Mouse (Mus musculus): ENCODE results near the gene Kif15. TPM values are rescaled to one million over a fixed set of nuclear protein-coding genes. Genes with fewer than 3 reads are reported as not detected.
A peak's percentile ranks its signal among the peaks of the same experiment; 100 is the strongest.

Kif15 gene
- polyA plus RNA-seq, 1 experiment from 2014 or later = 43.9 TPM

DNA sequence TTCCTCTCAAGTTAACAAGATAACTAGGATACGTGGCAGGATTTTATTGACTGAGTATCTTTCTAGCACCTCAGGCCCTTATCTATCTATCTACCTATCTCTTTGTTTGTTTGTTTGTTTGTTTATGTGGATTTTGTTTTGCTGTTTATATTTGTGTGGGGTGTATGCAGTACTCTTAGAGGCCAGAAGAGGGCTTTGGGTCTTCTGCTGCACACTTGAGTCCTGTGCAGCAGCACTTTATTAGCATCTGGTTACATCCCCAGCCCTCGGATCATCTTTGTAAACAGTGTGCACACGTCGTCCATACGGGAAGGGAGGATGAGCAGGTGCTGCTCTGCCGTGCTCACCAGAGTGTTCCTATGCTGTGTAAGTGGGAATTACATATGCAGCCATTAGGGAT is 55.2 kb downstream of the Kif15 start:
- Histone ChIP-seq H3K9me3 (ENCODE audit: low read length) (no peaks in the 10 kb centered on the region), H3K36me3 (ENCODE audit: insufficient read depth, low read length) (peaks cover 64% of the 10 kb centered on the region), H3K27ac (ENCODE audit: low read length) (no peak overlapping the region), H3K4me3 (ENCODE audit: low read length) (no peak overlapping the region), H3K4me2 (replicated peaks; ENCODE audit: low read depth, low read length) (no peak overlapping the region), H3K4me1 (ENCODE audit: insufficient read depth, low read length) (no peaks in the 10 kb centered on the region), H3K27me3 (ENCODE audit: insufficient read depth, low read length) (no peaks in the 10 kb centered on the region), H3K9ac (replicated peaks; ENCODE audit: low read length) (no peak overlapping the region)
- no peak for ATAC-seq (ENCODE audit: low FRiP score, low TSS enrichment)
- 75% methylated on average over 6 of the region's 6 CpGs for WGBS

DNA sequence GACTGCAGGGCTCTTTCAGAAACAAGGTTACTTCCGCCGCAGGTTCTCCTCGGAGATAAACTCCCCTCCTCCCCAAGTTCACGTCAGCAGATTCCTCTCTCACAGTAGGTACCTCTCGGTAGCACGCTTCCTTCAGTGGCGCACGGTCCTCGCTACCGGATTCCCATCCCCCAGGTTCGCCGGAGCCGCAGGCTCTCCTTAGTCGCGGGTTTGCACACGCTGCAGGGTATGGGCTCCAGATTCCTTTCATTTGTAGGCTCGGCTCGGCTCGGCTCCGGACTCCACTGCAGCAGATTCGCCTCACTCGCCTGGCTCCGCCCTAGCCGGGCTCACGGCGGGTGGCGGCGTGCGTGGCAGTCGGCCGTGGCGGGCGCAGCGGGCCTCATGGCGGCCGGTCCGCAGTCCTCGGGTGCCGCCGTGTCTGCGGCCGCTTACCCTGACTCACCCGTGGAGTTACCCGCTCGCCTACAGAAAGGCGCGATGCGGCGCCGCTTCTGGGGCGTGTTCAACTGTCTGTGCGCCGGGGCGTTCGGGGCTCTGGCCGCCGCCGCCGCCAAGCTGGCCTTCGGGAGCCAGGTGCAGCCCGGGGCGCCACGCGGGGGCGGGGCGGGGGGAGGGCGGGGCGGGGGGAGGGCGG is 70.3 kb downstream of the Kif15 start, which contains the start of gene Tmem42:
TSS of gene Tmem42 (plus strand) at position 332 of the 637 bp plus-strand sequence.
- peak within 1 kb of the TSS; percentile 96 for H3K27ac ChIP-seq (ENCODE audit: low read length)
- peaks cover 13% of the 10 kb centered on the region for H3K36me3 ChIP-seq (ENCODE audit: insufficient read depth, low read length)
- no peaks in the 10 kb centered on the region for H3K9me3 ChIP-seq (ENCODE audit: low read length)
- H3K4me2 ChIP-seq (replicated peaks; ENCODE audit: low read depth, low read length) = peak within 1 kb of the TSS; percentile 77
- ATAC-seq (ENCODE audit: low FRiP score, low TSS enrichment) = peak; percentile 99
- peak within 1 kb of the TSS; percentile 86 for H3K9ac ChIP-seq (replicated peaks; ENCODE audit: low read length)
- peak within 1 kb of the TSS; percentile 64 for H3K4me3 ChIP-seq (ENCODE audit: low read length)
- under 1% methylated on average over 51 of the region's 69 CpGs for WGBS
- peaks cover 12% of the 10 kb centered on the region for H3K4me1 ChIP-seq (ENCODE audit: insufficient read depth, low read length)
- no peaks in the 10 kb centered on the region for H3K27me3 ChIP-seq (ENCODE audit: insufficient read depth, low read length)

DNA sequence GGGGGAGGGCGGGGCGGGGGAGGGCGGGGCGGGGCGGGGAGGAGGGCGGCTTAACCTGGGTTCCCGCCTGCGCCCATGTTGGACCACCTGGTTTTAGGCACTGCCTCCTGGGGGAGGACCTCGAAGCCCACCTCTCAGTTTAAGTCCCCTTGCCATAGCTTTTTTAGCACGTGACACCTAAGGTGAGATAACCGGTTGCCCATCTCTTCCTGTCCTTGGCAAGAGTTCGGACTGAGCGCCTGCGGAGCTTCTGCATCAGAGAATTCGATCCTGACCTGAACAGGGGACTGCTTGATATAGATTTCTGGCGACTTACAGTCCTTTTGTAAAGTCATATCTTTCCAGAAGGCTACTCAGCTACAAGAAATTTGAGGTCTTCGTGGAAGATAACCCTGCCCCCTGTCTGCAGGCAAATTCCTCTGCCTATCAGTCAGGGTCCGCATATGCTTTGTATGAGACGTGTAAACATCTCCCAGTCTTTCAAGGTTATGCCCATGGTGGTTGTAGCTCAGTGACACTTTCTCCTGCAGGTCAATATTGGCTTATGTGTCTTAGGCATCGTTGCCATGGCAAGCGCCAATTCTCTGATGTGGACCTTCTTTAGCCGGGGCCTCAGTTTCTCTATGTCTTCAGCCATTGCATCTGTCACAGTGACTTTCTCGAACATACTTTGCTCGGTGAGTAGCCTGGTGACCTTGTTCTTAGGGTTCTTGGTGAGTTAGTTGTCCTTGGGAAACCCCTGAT is 71.0 kb downstream of the Kif15 start:
- peaks cover 8% of the 10 kb centered on the region for H3K36me3 ChIP-seq (ENCODE audit: insufficient read depth, low read length)
- 37% methylated on average over 20 of the region's 24 CpGs for whole genome bisulfite sequencing
- no peak overlapping the region for H3K27ac ChIP-seq (ENCODE audit: low read length)
- no peaks in the 10 kb centered on the region for H3K27me3 ChIP-seq (ENCODE audit: insufficient read depth, low read length)
- peak overlapping the region; percentile 77 for H3K4me2 ChIP-seq (replicated peaks; ENCODE audit: low read depth, low read length)
- peak; percentile 57 for ATAC-seq (ENCODE audit: low FRiP score, low TSS enrichment)
- H3K9me3 ChIP-seq (ENCODE audit: low read length) = no peaks in the 10 kb centered on the region
- peaks cover 12% of the 10 kb centered on the region for H3K4me1 ChIP-seq (ENCODE audit: insufficient read depth, low read length)
- H3K4me3 ChIP-seq (ENCODE audit: low read length) = peak overlapping the region; percentile 64
- peak overlapping the region; percentile 55 for H3K9ac ChIP-seq (replicated peaks; ENCODE audit: low read length)

DNA sequence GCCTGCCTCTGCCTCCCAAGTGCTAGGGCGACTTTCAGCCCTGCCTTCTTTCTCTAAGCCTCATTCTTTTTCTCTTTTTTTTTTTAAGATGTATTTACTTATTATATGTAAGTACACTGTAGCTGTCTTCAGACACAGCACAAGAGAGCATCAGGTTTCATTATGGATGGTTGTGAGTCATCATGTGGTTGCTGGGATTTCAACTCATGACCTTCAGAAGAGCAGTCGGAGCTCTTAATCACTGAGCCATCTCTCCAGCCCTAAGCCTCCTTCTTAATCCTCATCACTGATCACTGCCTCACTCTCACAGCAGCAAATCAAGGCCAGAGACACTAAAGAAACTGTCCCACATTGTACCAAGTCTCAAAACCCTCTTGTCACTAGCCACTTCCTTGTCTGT is 73.4 kb downstream of the Kif15 start:
- H3K4me3 ChIP-seq (ENCODE audit: low read length) = no peak overlapping the region
- WGBS = 86% methylated on average over 2 of the region's 2 CpGs
- H3K27me3 ChIP-seq (ENCODE audit: insufficient read depth, low read length) = no peaks in the 10 kb centered on the region
- peaks cover 12% of the 10 kb centered on the region for H3K4me1 ChIP-seq (ENCODE audit: insufficient read depth, low read length)
- no peak overlapping the region for H3K27ac ChIP-seq (ENCODE audit: low read length)
- ATAC-seq (ENCODE audit: low FRiP score, low TSS enrichment) = no peak
- no peaks in the 10 kb centered on the region for H3K9me3 ChIP-seq (ENCODE audit: low read length)
- no peak overlapping the region for H3K9ac ChIP-seq (replicated peaks; ENCODE audit: low read length)
- H3K36me3 ChIP-seq (ENCODE audit: insufficient read depth, low read length) = no peaks in the 10 kb centered on the region
- no peak overlapping the region for H3K4me2 ChIP-seq (replicated peaks; ENCODE audit: low read depth, low read length)

DNA sequence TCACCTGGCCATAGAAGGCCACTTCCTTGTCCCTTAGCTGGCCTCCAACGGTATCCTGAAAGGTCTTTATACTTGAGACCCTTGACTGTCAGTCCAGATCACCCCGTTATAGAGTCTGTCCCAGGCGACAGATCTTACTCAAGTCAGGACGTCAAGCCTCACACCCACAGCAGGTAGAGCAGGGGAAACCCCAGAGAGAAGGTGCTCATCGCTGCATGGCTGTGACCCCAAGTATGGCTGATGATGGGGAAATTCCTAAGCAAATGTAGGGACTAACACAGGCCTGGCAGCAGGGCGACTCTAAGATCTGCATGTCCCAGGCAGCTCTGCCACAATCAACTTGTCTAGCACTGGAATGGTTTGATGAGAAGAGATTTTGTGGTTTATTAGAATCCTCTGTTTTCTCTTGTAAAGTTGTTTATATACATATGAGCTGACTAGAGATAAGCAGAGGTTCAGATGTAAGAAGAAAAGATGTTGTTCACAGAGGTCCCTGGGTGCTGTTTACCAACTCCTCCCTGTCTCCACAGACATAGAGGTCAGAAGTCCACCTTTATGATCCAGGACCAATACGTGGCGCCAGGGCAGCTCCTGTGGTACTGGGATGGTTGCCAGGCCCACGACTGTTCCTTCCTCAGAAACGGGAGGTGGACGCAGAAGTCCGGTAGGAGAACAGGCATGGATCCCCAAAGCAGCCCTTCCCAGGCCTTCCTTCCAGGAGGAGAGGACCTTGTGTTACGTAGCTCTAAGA is 80.8 kb downstream of the Kif15 start:
- WGBS = 77% methylated on average over 13 of the region's 13 CpGs
- Histone ChIP-seq H3K27ac (ENCODE audit: low read length) (no peak overlapping the region), H3K4me2 (replicated peaks; ENCODE audit: low read depth, low read length) (no peak overlapping the region), H3K4me3 (ENCODE audit: low read length) (no peak overlapping the region), H3K9me3 (ENCODE audit: low read length) (no peaks in the 10 kb centered on the region), H3K27me3 (ENCODE audit: insufficient read depth, low read length) (no peaks in the 10 kb centered on the region), H3K4me1 (ENCODE audit: insufficient read depth, low read length) (no peaks in the 10 kb centered on the region), H3K36me3 (ENCODE audit: insufficient read depth, low read length) (no peaks in the 10 kb centered on the region), H3K9ac (replicated peaks; ENCODE audit: low read length) (no peak overlapping the region)
- no peak for ATAC-seq (ENCODE audit: low FRiP score, low TSS enrichment)

DNA sequence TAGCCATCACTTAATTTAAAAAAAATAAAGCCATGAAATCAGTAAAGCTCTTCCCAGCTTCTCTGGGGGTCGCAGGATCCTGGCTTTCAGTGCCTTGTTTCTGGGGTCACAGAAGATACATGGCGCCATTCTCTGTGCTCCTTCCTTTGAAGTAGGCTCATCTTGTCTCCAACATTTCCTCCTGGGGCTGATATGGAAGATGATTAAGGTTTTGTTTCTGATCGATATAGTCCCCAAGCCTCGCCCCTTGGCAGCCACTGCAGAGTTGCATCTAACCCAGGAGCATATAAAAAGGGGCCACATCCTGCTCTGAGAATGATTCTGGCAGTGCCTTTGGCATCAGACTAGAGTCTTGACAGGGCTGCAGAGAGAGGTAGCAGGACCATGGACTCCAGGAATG is 83.6 kb downstream of the Kif15 start, which contains the start of gene Tgm4:
TSS of gene Tgm4 (plus strand) at position 301 of the 400 bp plus-strand sequence.
- H3K27ac ChIP-seq (ENCODE audit: low read length) = no peak within 1 kb of the TSS
- no peaks in the 10 kb centered on the region for H3K27me3 ChIP-seq (ENCODE audit: insufficient read depth, low read length)
- no peak within 1 kb of the TSS for H3K4me3 ChIP-seq (ENCODE audit: low read length)
- whole genome bisulfite sequencing = 86% methylated on average over 4 of the region's 4 CpGs
- no peaks in the 10 kb centered on the region for H3K36me3 ChIP-seq (ENCODE audit: insufficient read depth, low read length)
- no peak for ATAC-seq (ENCODE audit: low FRiP score, low TSS enrichment)
- no peaks in the 10 kb centered on the region for H3K9me3 ChIP-seq (ENCODE audit: low read length)
- H3K4me1 ChIP-seq (ENCODE audit: insufficient read depth, low read length) = no peaks in the 10 kb centered on the region
- H3K9ac ChIP-seq (replicated peaks; ENCODE audit: low read length) = no peak within 1 kb of the TSS
- H3K4me2 ChIP-seq (replicated peaks; ENCODE audit: low read depth, low read length) = no peak within 1 kb of the TSS

DNA sequence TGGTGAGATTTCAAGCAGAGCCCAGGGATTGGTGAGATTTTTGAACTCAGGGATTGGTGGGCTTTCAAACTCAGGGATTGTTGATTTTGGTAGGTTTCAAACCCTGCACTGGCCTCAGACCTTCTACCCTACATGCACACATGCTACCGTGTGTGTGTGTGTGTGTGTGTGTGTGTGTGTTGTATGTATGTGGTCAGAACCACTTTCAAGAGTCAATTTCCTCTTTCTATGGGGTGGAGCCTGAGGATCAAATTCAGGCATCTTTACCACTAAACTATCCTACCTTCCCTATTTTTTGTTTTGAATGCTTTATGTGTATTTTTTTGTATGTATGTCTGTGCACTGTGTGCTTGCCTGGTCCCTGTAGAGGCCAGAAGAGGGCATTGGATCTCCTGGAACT is 96.8 kb downstream of the Kif15 start:
- H3K4me2 ChIP-seq (replicated peaks; ENCODE audit: low read depth, low read length) = no peak overlapping the region

DNA sequence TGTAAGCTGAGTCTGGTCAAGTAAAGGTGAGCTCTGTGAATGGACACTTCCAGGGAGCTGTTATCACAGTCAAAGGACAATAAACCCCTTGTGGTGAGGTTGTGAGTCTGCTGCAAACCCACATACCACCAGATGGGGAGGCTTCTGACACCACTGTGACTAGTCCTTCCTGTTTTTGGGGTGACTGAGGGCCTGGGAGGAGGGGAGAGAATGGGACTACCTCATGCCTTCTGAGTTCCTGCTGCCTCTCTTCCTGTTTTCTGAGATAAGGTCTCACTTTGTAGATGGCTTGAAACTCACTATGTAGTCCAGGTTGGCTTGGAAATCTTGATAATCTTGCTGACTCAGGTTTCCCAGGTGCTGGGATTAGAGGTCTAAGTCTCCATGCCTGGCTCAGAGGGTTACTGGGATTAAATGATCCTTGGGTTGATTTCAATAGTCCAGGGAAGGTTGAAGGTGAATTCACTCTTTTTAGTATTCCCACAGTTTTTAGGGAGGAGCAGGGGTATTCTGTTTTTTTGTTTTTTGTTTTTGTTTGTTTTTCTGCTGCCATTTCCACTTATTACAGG is 108.0 kb downstream of the Kif15 start:
- Histone ChIP-seq H3K4me1 (ENCODE audit: insufficient read depth, low read length) (no peaks in the 10 kb centered on the region), H3K27ac (ENCODE audit: low read length) (no peak overlapping the region), H3K9ac (replicated peaks; ENCODE audit: low read length) (no peak overlapping the region), H3K4me2 (replicated peaks; ENCODE audit: low read depth, low read length) (no peak overlapping the region), H3K27me3 (ENCODE audit: insufficient read depth, low read length) (no peaks in the 10 kb centered on the region), H3K4me3 (ENCODE audit: low read length) (no peak overlapping the region), H3K36me3 (ENCODE audit: insufficient read depth, low read length) (no peaks in the 10 kb centered on the region), H3K9me3 (ENCODE audit: low read length) (no peaks in the 10 kb centered on the region)
- no peak for ATAC-seq (ENCODE audit: low FRiP score, low TSS enrichment)

More for the DNA sequence above, 96.8 kb downstream of the Kif15 start:
- no peak overlapping the region for H3K27ac ChIP-seq (ENCODE audit: low read length)
- H3K9me3 ChIP-seq (ENCODE audit: low read length) = no peaks in the 10 kb centered on the region
- H3K4me1 ChIP-seq (ENCODE audit: insufficient read depth, low read length) = no peaks in the 10 kb centered on the region
- H3K9ac ChIP-seq (replicated peaks; ENCODE audit: low read length) = no peak overlapping the region
- 86% methylated on average over 1 of the region's 1 CpGs for WGBS
- H3K36me3 ChIP-seq (ENCODE audit: insufficient read depth, low read length) = no peaks in the 10 kb centered on the region
- ATAC-seq (ENCODE audit: low FRiP score, low TSS enrichment) = no peak
- no peak overlapping the region for H3K4me3 ChIP-seq (ENCODE audit: low read length)
- H3K27me3 ChIP-seq (ENCODE audit: insufficient read depth, low read length) = no peaks in the 10 kb centered on the region

DNA sequence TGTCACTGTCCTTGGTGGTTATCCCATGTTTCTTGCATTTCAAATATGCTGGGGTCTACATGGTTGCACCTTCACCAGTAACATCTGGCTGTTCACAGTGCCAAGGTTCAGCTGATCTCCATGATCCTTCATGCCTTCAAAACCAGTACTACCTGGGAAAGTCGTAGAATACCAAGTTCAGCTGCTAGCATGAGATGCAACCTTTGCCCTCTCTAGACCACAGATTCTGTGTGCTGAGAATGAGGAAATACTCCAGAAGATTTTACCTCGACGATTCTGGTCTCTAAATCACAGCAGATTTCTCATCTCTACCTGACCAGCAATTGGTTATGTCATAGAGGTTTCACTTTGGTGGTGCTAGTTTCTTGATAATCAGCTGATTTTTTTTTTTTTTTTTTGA is 109.3 kb downstream of the Kif15 start:
- H3K4me2 ChIP-seq (replicated peaks; ENCODE audit: low read depth, low read length) = no peak overlapping the region
- no peaks in the 10 kb centered on the region for H3K27me3 ChIP-seq (ENCODE audit: insufficient read depth, low read length)
- WGBS = 83% methylated on average over 3 of the region's 3 CpGs
- no peak overlapping the region for H3K9ac ChIP-seq (replicated peaks; ENCODE audit: low read length)
- no peak for ATAC-seq (ENCODE audit: low FRiP score, low TSS enrichment)
- no peak overlapping the region for H3K27ac ChIP-seq (ENCODE audit: low read length)
- no peaks in the 10 kb centered on the region for H3K4me1 ChIP-seq (ENCODE audit: insufficient read depth, low read length)
- no peaks in the 10 kb centered on the region for H3K9me3 ChIP-seq (ENCODE audit: low read length)
- H3K36me3 ChIP-seq (ENCODE audit: insufficient read depth, low read length) = no peaks in the 10 kb centered on the region
- H3K4me3 ChIP-seq (ENCODE audit: low read length) = no peak overlapping the region
